Mouse (Mus musculus): ENCODE measurements at regions not wholly inside any gene's neighbourhood (a gene's known extent, or its start where the extent isn't known, plus 50 kb on each side); places are given as distances from the start of the nearest gene placed in this dataset.

GRCm38 (mm10) chr16:53108726-53109125, 654.9 kb upstream of the Alcam start:
- TF ChIP-seq CTCF (IDR thresholded peaks at IDR 0.05): no peak
- TF ChIP-seq EP300 (IDR thresholded peaks at IDR 0.05): no peak

Measured in lung, postnatal 0 days (tissue).